Mouse (Mus musculus) neural tube, embryonic 11.5 days (tissue): ENCODE measurements around the gene Dpm1. TPM values are rescaled to one million over a fixed set of nuclear protein-coding genes. Genes with fewer than 3 reads are reported as not detected.
A peak's percentile ranks its signal among the peaks of the same experiment; 100 is the strongest.

ENCODE experiments used
- ATAC-seq: fragments of 200-750 bp; cut with Nextera tagmentation; 2 replicates; pipeline ENCODE4 v1.8.0; 2017; ENCODE audit warnings: moderate number of reproducible peaks, mild to moderate bottlenecking, moderate TSS enrichment, moderate library complexity; ENCODE audit not compliant: insufficient read depth, low FRiP score, low TSS enrichment
- DNase-seq: peaks from one replicate; pipeline ENCODE4 v3.0.0-alpha.2; 2015; ENCODE audit warnings: low spot score
- H3K27ac ChIP-seq: fragments of 300-500 bp; sonication (generic); 2 replicates; pipeline ENCODE4 v1.5.1; 2014; ENCODE audit warnings: low read depth, mild to moderate bottlenecking, low read length
- H3K27me3 ChIP-seq: fragments of 300-500 bp; sonication (generic); 2 replicates; pipeline ENCODE4 v1.6.1; 2014; ENCODE audit warnings: mild to moderate bottlenecking, low read length, mixed read lengths; ENCODE audit not compliant: control insufficient read depth, insufficient read depth
- H3K36me3 ChIP-seq: fragments of 300-500 bp; sonication (generic); 2 replicates; pipeline ENCODE4 v1.6.1; 2014; ENCODE audit warnings: mild to moderate bottlenecking, low read length, moderate library complexity, mixed read lengths; ENCODE audit not compliant: control insufficient read depth, insufficient read depth
- H3K4me1 ChIP-seq: fragments of 300-500 bp; sonication (generic); 2 replicates; pipeline ENCODE4 v1.6.1; 2014; ENCODE audit warnings: low read length, mixed read lengths; ENCODE audit not compliant: control insufficient read depth, insufficient read depth
- H3K4me2 ChIP-seq: fragments of 300-500 bp; sonication (generic); 2 replicates; pipeline ENCODE4 v1.6.1; 2014; ENCODE audit warnings: low read depth, mild to moderate bottlenecking, moderate library complexity
- H3K4me3 ChIP-seq: fragments of 300-500 bp; sonication (generic); 2 replicates; pipeline ENCODE4 v1.5.1; 2014; ENCODE audit warnings: low read depth, low read length
- H3K9ac ChIP-seq: fragments of 300-500 bp; sonication (generic); 2 replicates; pipeline ENCODE4 v1.6.1; 2014; ENCODE audit warnings: mild to moderate bottlenecking, low read length
- H3K9me3 ChIP-seq: fragments of 300-500 bp; sonication (generic); 2 replicates; pipeline ENCODE4 v1.6.1; 2016; ENCODE audit warnings: low read length; ENCODE audit not compliant: control insufficient read depth
- WGBS: fragments of 180-500 bp; shearing (Covaris S2); extraction: QIAGEN DNeasy Blood & Tissue Kit; methylation state at CpG from one replicate; pipeline ENCODE4 v1.1.7; 2014; 5-methylcytosine and 5-hydroxymethylcytosine counted together
- polyA plus RNA-seq: library from polyadenylated mRNA; unstranded; fragments of >200 nt; fragmentation: Nextera tagmentation; extraction: Ambion mirVana; gene quantifications from 2 replicates; pipeline ENCODE4 v1.2.1, GENCODE M21; 2014

The Dpm1 gene
- polyA plus RNA-seq, 1 experiment from 2014 or later, result 48.7 TPM

GRCm38 (mm10) chr2:168253822-168254221 lies 23.4 kb upstream of the Dpm1 start:
- Histone ChIP-seq H3K9ac (no peak overlapping the region), H3K9me3 (no peaks in the 10 kb centered on the region), H3K27me3 (no peaks in the 10 kb centered on the region; the same call in 1 of the 2 replicates), H3K4me2 (no peak overlapping the region), H3K4me1 (no peaks in the 10 kb centered on the region), H3K36me3 (no peaks in the 10 kb centered on the region), H3K27ac (no peak overlapping the region), H3K4me3 (no peak overlapping the region)
- ATAC-seq, result no peak
- 59% methylated on average over 7 of the region's 7 CpGs for WGBS
- no peak for DNase-seq

GRCm38 (mm10) chr2:168252639-168253292 lies 22.4 kb upstream of the Dpm1 start:
- no peaks in the 10 kb centered on the region for H3K4me1 ChIP-seq
- WGBS, result 14% methylated on average over 16 of the region's 16 CpGs
- DNase-seq, result peak; percentile 63
- peak overlapping the region; percentile 19; the same call in 1 of the 2 replicates for H3K4me2 ChIP-seq
- H3K9me3 ChIP-seq, result no peaks in the 10 kb centered on the region
- peak; percentile 45; the same call in 1 of the 2 replicates for ATAC-seq
- H3K36me3 ChIP-seq, result no peaks in the 10 kb centered on the region
- no peaks in the 10 kb centered on the region; the same call in 1 of the 2 replicates for H3K27me3 ChIP-seq
- peak overlapping the region; percentile 1; the same call in 1 of the 2 replicates for H3K4me3 ChIP-seq
- H3K9ac ChIP-seq, result no peak overlapping the region
- no peak overlapping the region for H3K27ac ChIP-seq

DNA sequence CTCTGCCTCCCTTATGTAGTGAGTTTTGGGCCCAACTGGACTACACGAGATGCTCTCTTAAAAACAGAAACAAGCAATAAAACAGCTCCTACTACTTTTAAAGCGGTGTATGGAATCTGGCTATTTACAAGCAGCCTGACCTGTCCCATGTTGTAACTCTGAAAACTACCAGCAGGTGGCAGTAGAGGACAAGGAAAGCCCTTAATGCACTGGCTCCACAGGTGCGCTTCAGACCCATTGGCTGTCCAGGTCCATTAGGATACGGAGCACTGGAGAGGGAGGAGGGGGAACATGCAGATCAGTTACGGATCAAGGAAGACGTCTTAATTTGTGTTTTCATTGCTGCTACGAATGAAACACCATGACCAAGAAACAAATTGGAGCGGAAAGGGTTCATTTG lies 19.9 kb upstream of the Dpm1 start:
- H3K9me3 ChIP-seq, result no peaks in the 10 kb centered on the region
- no peaks in the 10 kb centered on the region; the same call in 1 of the 2 replicates for H3K27me3 ChIP-seq
- peak; percentile 83 for DNase-seq
- no peak overlapping the region for H3K4me2 ChIP-seq
- no peaks in the 10 kb centered on the region for H3K36me3 ChIP-seq
- no peaks in the 10 kb centered on the region for H3K4me1 ChIP-seq
- H3K27ac ChIP-seq, result no peak overlapping the region
- no peak overlapping the region for H3K9ac ChIP-seq
- 18% methylated on average over 8 of the region's 8 CpGs for WGBS
- no peak for ATAC-seq
- H3K4me3 ChIP-seq, result no peak overlapping the region

GRCm38 (mm10) chr2:168248856-168249245 lies 18.5 kb upstream of the Dpm1 start:
- 30% methylated on average over 2 of the region's 2 CpGs for WGBS
- H3K4me2 ChIP-seq, result no peak overlapping the region
- H3K9me3 ChIP-seq, result no peaks in the 10 kb centered on the region
- H3K4me3 ChIP-seq, result no peak overlapping the region
- no peaks in the 10 kb centered on the region; the same call in 1 of the 2 replicates for H3K27me3 ChIP-seq
- H3K36me3 ChIP-seq, result no peaks in the 10 kb centered on the region
- no peak overlapping the region for H3K9ac ChIP-seq
- ATAC-seq (no peak), DNase-seq (no peak)
- no peak overlapping the region for H3K27ac ChIP-seq
- no peaks in the 10 kb centered on the region for H3K4me1 ChIP-seq

- DNase-seq, result no peak
- Histone ChIP-seq H3K4me3 (no peak overlapping the region), H3K9me3 (no peaks in the 10 kb centered on the region), H3K9ac (no peak overlapping the region), H3K27me3 (no peaks in the 10 kb centered on the region; the same call in 1 of the 2 replicates), H3K27ac (no peak overlapping the region), H3K4me2 (no peak overlapping the region), H3K36me3 (no peaks in the 10 kb centered on the region), H3K4me1 (no peaks in the 10 kb centered on the region)
- WGBS, result 78% methylated on average over 8 of the region's 8 CpGs
- ATAC-seq, result no peak
These were observed 17.9 kb upstream of the Dpm1 start for GRCm38 (mm10) chr2:168248167-168248855.

DNA sequence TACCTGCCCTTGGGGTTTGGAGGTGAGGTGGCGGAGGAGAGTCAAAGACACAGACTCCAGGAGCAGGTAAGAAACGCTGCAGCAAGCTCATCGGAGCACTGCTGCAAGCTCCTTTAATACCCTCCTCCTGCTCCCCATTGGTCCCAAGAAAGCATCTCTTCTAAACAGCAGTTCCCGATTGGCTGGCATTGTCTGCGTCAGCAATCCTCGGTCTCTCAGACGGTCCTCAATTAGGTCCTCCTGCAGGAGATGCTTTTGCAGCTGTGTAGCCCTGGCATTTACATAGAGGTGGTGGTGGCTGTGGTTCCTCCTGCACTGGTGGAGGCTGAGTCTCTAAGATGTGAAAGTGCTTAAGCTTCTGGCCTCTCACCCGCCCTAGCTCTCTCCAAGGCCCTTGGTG lies 15.2 kb upstream of the Dpm1 start:
- no peak for DNase-seq
- Histone ChIP-seq H3K27ac (no peak overlapping the region), H3K4me1 (no peaks in the 10 kb centered on the region), H3K9ac (no peak overlapping the region), H3K4me3 (no peak overlapping the region), H3K9me3 (no peaks in the 10 kb centered on the region), H3K36me3 (no peaks in the 10 kb centered on the region), H3K4me2 (no peak overlapping the region), H3K27me3 (no peaks in the 10 kb centered on the region)
- ATAC-seq, result no peak
- WGBS, result 37% methylated on average over 8 of the region's 8 CpGs

DNA sequence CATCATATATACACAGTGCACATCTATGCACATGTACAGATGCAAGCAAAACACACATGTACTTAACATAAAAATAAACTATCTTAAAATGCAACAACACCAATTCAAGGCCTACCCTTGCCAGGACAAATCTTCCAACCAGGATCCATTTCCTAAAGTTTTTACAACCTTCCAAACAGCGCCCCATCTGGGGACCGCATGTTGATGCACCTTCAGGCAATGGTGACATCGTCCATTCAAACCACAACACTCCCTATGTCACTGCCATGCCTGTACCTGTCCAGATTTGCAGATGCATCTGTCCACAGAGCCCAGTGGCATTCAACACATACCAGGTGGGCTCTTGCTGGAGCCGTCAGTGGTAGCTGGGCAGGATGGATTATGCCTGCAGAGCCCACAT lies 12.9 kb upstream of the Dpm1 start:
- Histone ChIP-seq H3K4me1 (no peaks in the 10 kb centered on the region), H3K9ac (no peak overlapping the region), H3K36me3 (no peaks in the 10 kb centered on the region), H3K9me3 (no peaks in the 10 kb centered on the region), H3K4me2 (no peak overlapping the region), H3K4me3 (no peak overlapping the region), H3K27me3 (no peaks in the 10 kb centered on the region), H3K27ac (no peak overlapping the region)
- WGBS, result 74% methylated on average over 4 of the region's 4 CpGs
- DNase-seq (no peak), ATAC-seq (no peak)

GRCm38 (mm10) chr2:168242841-168243240 lies 12.4 kb upstream of the Dpm1 start:
- Histone ChIP-seq H3K4me2 (no peak overlapping the region), H3K27ac (no peak overlapping the region), H3K4me1 (no peaks in the 10 kb centered on the region), H3K9me3 (no peaks in the 10 kb centered on the region), H3K27me3 (no peaks in the 10 kb centered on the region), H3K36me3 (no peaks in the 10 kb centered on the region), H3K9ac (no peak overlapping the region), H3K4me3 (no peak overlapping the region)
- ATAC-seq (no peak), DNase-seq (no peak)

DNA sequence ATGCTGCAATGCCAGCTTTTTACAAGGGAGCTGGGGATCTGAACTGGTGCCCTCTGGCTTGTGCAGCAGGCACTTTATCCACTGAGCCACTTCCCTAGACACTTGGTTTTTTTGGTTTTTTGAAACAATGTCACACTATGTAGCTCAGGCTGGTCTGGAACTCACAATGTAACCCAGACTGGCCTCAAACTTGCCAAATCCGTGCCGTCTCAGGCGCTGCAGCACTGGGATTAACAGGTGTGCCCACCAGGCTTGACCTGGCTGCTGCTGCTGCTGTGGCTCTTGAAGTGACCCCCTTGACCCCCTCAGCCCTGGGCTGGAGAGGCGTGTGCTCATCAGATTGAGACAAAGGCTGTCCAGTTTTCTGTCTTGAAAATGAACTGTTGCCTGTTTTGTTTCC lies 7.9 kb upstream of the Dpm1 start:
- H3K27me3 ChIP-seq, result no peaks in the 10 kb centered on the region
- 90% methylated on average over 4 of the region's 4 CpGs for WGBS
- no peak overlapping the region for H3K9ac ChIP-seq
- no peaks in the 10 kb centered on the region for H3K4me1 ChIP-seq
- DNase-seq, result no peak
- H3K36me3 ChIP-seq, result no peaks in the 10 kb centered on the region
- no peak overlapping the region for H3K4me2 ChIP-seq
- no peak for ATAC-seq
- no peak overlapping the region for H3K4me3 ChIP-seq
- no peak overlapping the region for H3K27ac ChIP-seq
- no peaks in the 10 kb centered on the region for H3K9me3 ChIP-seq
